Mouse (Mus musculus) MEL (cell line): ENCODE data around the gene Tle4. TPM values are rescaled to one million over a fixed set of nuclear protein-coding genes. Genes with fewer than 3 reads are reported as not detected.

Source experiments
- DNase-seq: peaks from one replicate; pipeline ENCODE4 v3.0.0; 2011; ENCODE audit warnings: low read depth, low spot score
- H3K27ac ChIP-seq: 2 replicates; pipeline ENCODE4 v1.5.1; 2012; ENCODE audit warnings: low read depth, mild to moderate bottlenecking, control low read depth, low read length, moderate library complexity; ENCODE audit not compliant: control insufficient read depth
- H3K27me3 ChIP-seq, 2 experiments: fragments of 150-350 bp in 1 of 2; sonication (generic) in 1 of 2; 2 replicates each; pipeline ENCODE4 v1.6.1; 2012; ENCODE audit warnings: low read length in 2 of 2, mild to moderate bottlenecking in 2 of 2, improper control_type of control experiment in 1 of 2, moderate library complexity in 1 of 2; ENCODE audit not compliant: insufficient read depth in 2 of 2, control insufficient read depth in 1 of 2
- H3K36me3 ChIP-seq, 2 experiments: 2 replicates each; pipeline ENCODE4 v1.6.1; 2012 to 2014; ENCODE audit warnings: low read length in 2 of 2, improper control_type of control experiment in 1 of 2, inconsistent platforms in 1 of 2, mild to moderate bottlenecking in 1 of 2; ENCODE audit not compliant: insufficient read depth in 2 of 2, control insufficient read depth in 1 of 2
- H3K4me1 ChIP-seq, 2 experiments: fragments of 150-350 bp in 1 of 2; sonication (generic) in 1 of 2; 2 replicates each; pipeline ENCODE4 v1.6.1; 2012; ENCODE audit warnings: low read length in 2 of 2, improper control_type of control experiment in 1 of 2, mild to moderate bottlenecking in 1 of 2; ENCODE audit not compliant: insufficient read depth in 2 of 2, control insufficient read depth in 1 of 2
- H3K4me3 ChIP-seq, 2 experiments: fragments of 150-350 bp in 1 of 2; sonication (generic) in 1 of 2; 2 replicates each; pipeline ENCODE4 v1.5.1; 2012; ENCODE audit warnings: low read depth in 2 of 2, low read length in 2 of 2, mild to moderate bottlenecking in 2 of 2, moderate library complexity in 2 of 2, control low read depth in 1 of 2, improper control_type of control experiment in 1 of 2; ENCODE audit not compliant: control insufficient read depth in 1 of 2, insufficient read depth in 1 of 2
- H3K79me2 ChIP-seq: 2 replicates; pipeline ENCODE4 v1.6.1; 2012; ENCODE audit warnings: mild to moderate bottlenecking, low read length, moderate library complexity; ENCODE audit not compliant: control insufficient read depth, poor library complexity, insufficient read depth
- H3K9ac ChIP-seq: 2 replicates; pipeline ENCODE4 v1.6.1; 2012; ENCODE audit warnings: low read depth, mild to moderate bottlenecking, control low read depth, low read length, moderate library complexity; ENCODE audit not compliant: control insufficient read depth, poor library complexity, severe bottlenecking
- H3K9me3 ChIP-seq: fragments of 150-350 bp; sonication (generic); replicated peaks from 2 replicates; pipeline ENCODE4 v1.6.1; 2012; ENCODE audit warnings: mild to moderate bottlenecking, low read length, improper control_type of control experiment, moderate library complexity; ENCODE audit not compliant: insufficient read depth
- CTCF ChIP-seq, 3 experiments: IDR thresholded peaks in 2 of 3; conservative IDR thresholded peaks in 1 of 3; 2 replicates each; pipeline ENCODE4 v1.5.1; 2011 to 2012; ENCODE audit warnings: low read length in 3 of 3, low read depth in 2 of 3, mild to moderate bottlenecking in 2 of 3, improper control_type of control experiment in 1 of 3, inconsistent platforms in 1 of 3, mixed read lengths in 1 of 3, moderate library complexity in 1 of 3; ENCODE audit not compliant: control insufficient read depth in 1 of 3, insufficient read depth in 1 of 3, poor library complexity in 1 of 3, severe bottlenecking in 1 of 3
- ELF1 ChIP-seq: IDR thresholded peaks from 2 replicates; pipeline ENCODE4 v1.6.1; 2014; ENCODE audit warnings: low read depth, mild to moderate bottlenecking, inconsistent platforms, low read length, improper control_type of control experiment, moderate library complexity
- EP300 ChIP-seq, 2 experiments: IDR thresholded peaks; 2 replicates each; pipeline ENCODE4 v1.6.1; 2011; ENCODE audit warnings: improper control_type of control experiment in 2 of 2, low read length in 2 of 2, low read depth in 1 of 2, mild to moderate bottlenecking in 1 of 2
- GABPA ChIP-seq: IDR thresholded peaks from 2 replicates; pipeline ENCODE4 v1.6.1; 2012; ENCODE audit warnings: low read depth, mild to moderate bottlenecking, inconsistent platforms, low read length, improper control_type of control experiment, moderate library complexity
- GATA1 ChIP-seq: IDR thresholded peaks from 2 replicates; pipeline ENCODE4 v1.6.1; 2011; ENCODE audit warnings: low read depth, low read length, improper control_type of control experiment
- HCFC1 ChIP-seq: IDR thresholded peaks from 2 replicates; pipeline ENCODE4 v1.6.1; 2012; ENCODE audit warnings: low read depth, mild to moderate bottlenecking, inconsistent platforms, low read length, improper control_type of control experiment, moderate library complexity
- JUND ChIP-seq: IDR thresholded peaks from 2 replicates; pipeline ENCODE4 v1.6.1; 2011; ENCODE audit warnings: low read depth, mild to moderate bottlenecking, improper control_type of control experiment, low read length
- KAT2A ChIP-seq: conservative IDR thresholded peaks from 2 replicates; pipeline ENCODE4 v1.6.1; 2012; ENCODE audit warnings: low read depth, low read length, improper control_type of control experiment, inconsistent platforms
- MAX ChIP-seq: IDR thresholded peaks from 2 replicates; pipeline ENCODE4 v1.6.1; 2011; ENCODE audit warnings: low read length, improper control_type of control experiment
- MAZ ChIP-seq: IDR thresholded peaks from 2 replicates; pipeline ENCODE4 v1.6.1; 2012; ENCODE audit warnings: low read depth, mild to moderate bottlenecking, inconsistent platforms, low read length, improper control_type of control experiment
- MEF2A ChIP-seq: IDR thresholded peaks from 2 replicates; pipeline ENCODE4 v1.6.1; 2014; ENCODE audit warnings: low read depth, mild to moderate bottlenecking, inconsistent platforms, low read length, improper control_type of control experiment; ENCODE audit not compliant: poor library complexity, insufficient replicate concordance, severe bottlenecking; ENCODE audit errors: extremely low read depth
- MXI1 ChIP-seq: IDR thresholded peaks from 2 replicates; pipeline ENCODE4 v1.6.1; 2011; ENCODE audit warnings: mild to moderate bottlenecking, low read depth, low read length, improper control_type of control experiment
- MYB ChIP-seq: IDR thresholded peaks from 2 replicates; pipeline ENCODE4 v1.6.1; 2011; ENCODE audit warnings: mild to moderate bottlenecking, low read depth, low read length, improper control_type of control experiment
- MYC ChIP-seq: IDR thresholded peaks from 2 replicates; pipeline ENCODE4 v1.6.1; 2011; ENCODE audit warnings: low read depth, mild to moderate bottlenecking, low read length, improper control_type of control experiment, moderate library complexity
- NELFE ChIP-seq: IDR thresholded peaks from 2 replicates; pipeline ENCODE4 v1.6.1; 2011; ENCODE audit warnings: low read depth, low read length, improper control_type of control experiment
- POLR2AphosphoS2 ChIP-seq: IDR thresholded peaks from 2 replicates; pipeline ENCODE4 v1.6.1; 2011; ENCODE audit warnings: low read length, improper control_type of control experiment
- RAD21 ChIP-seq: IDR thresholded peaks from 2 replicates; pipeline ENCODE4 v1.6.1; 2011; ENCODE audit warnings: mild to moderate bottlenecking, low read depth, low read length, improper control_type of control experiment
- RCOR1 ChIP-seq: IDR thresholded peaks from 2 replicates; pipeline ENCODE4 v1.6.1; 2012; ENCODE audit warnings: low read depth, mild to moderate bottlenecking, inconsistent platforms, low read length, improper control_type of control experiment
- SIN3A ChIP-seq: IDR thresholded peaks from 2 replicates; pipeline ENCODE4 v1.6.1; 2012; ENCODE audit warnings: low read length, improper control_type of control experiment, inconsistent platforms
- SMC3 ChIP-seq: IDR thresholded peaks from 2 replicates; pipeline ENCODE4 v1.6.1; 2011; ENCODE audit warnings: low read depth, low read length, improper control_type of control experiment
- TBP ChIP-seq: IDR thresholded peaks from 2 replicates; pipeline ENCODE4 v1.8.0; 2011; ENCODE audit warnings: low read depth, low read length, improper control_type of control experiment
- UBTF ChIP-seq: IDR thresholded peaks from 2 replicates; pipeline ENCODE4 v1.6.1; 2012; ENCODE audit warnings: low read depth, mild to moderate bottlenecking, inconsistent platforms, low read length, improper control_type of control experiment, moderate library complexity, borderline replicate concordance; ENCODE audit not compliant: insufficient read depth
- USF1 ChIP-seq: IDR thresholded peaks from 2 replicates; pipeline ENCODE4 v1.6.1; 2014; ENCODE audit warnings: low read depth, mild to moderate bottlenecking, inconsistent platforms, low read length, improper control_type of control experiment, moderate library complexity
- USF2 ChIP-seq, 2 experiments: IDR thresholded peaks; 2 replicates each; pipeline ENCODE4 v1.6.1; 2011 to 2012; ENCODE audit warnings: improper control_type of control experiment in 2 of 2, low read length in 2 of 2, borderline replicate concordance in 1 of 2, inconsistent platforms in 1 of 2, low read depth in 1 of 2, mild to moderate bottlenecking in 1 of 2; ENCODE audit not compliant: insufficient read depth in 1 of 2
- ZC3H11A ChIP-seq: IDR thresholded peaks from 2 replicates; pipeline ENCODE4 v1.6.1; 2012; ENCODE audit warnings: low read depth, mild to moderate bottlenecking, inconsistent platforms, low read length, improper control_type of control experiment
- ZKSCAN1 ChIP-seq: IDR thresholded peaks from 2 replicates; pipeline ENCODE4 v1.6.1; 2012; ENCODE audit warnings: low read depth, mild to moderate bottlenecking, inconsistent platforms, low read length, improper control_type of control experiment, moderate library complexity
- ZMIZ1 ChIP-seq: IDR thresholded peaks from 2 replicates; pipeline ENCODE4 v1.6.1; 2012; ENCODE audit warnings: low read depth, mild to moderate bottlenecking, inconsistent platforms, low read length, improper control_type of control experiment, moderate library complexity
- polyA plus RNA-seq, 2 experiments: library from polyadenylated mRNA; stranded (reverse) in 1 of 2; unstranded in 1 of 2; fragments of >175 nt in 1 of 2; fragments of >200 nt in 1 of 2; gene quantifications; 2 replicates each; pipeline versions ENCODE4 v1.2.1 to v1.2.4; 2012; ENCODE audit warnings: low replicate concordance in 2 of 2, low read depth in 1 of 2; ENCODE audit not compliant: insufficient read length in 2 of 2, insufficient read depth in 1 of 2, missing spikeins in 1 of 2
- total RNA-seq: library from RNA; depleted of rRNA; stranded (reverse); fragments of 300-350 nt; gene quantifications from 2 replicates; pipeline ENCODE4 v1.2.3, GENCODE M21; 2012

Gene Tle4
- total and polyA plus RNA-seq, 3 experiments, result 6.0 to 42.5 (median 14.0) TPM

- Histone ChIP-seq H3K9me3 (no peaks in the 10 kb centered on the region), H3K79me2 (no peaks in the 10 kb centered on the region), H3K9ac (no peak overlapping the region), H3K36me3 (peaks cover 2 to 10% of the 10 kb centered on the region in 2 experiments), H3K27me3 (no peaks in the 10 kb centered on the region), H3K27ac (no peak overlapping the region), H3K4me1 (peaks cover 5 to 6% of the 10 kb centered on the region in 2 experiments; a peak in 3 of 4 replicates), H3K4me3 (no peak overlapping the region)
- peak; percentile 18 for DNase-seq
- TF ChIP-seq USF1, result no peak
- no peak for TF ChIP-seq MYB
- TF ChIP-seq ELF1, result no peak
- no peak for TF ChIP-seq ZMIZ1
- TF ChIP-seq USF2 (IDR thresholded peaks at IDR 0.05; ENCODE audit: borderline replicate concordance in 1 of 2, insufficient read depth in 1 of 2, low read depth in 1 of 2, low read length in 2 of 2), result no peak
- TF ChIP-seq MXI1, result no peak
- TF ChIP-seq UBTF, result no peak
- TF ChIP-seq SMC3, result no peak
- no peak for TF ChIP-seq CTCF (IDR thresholded peaks at IDR 0.05 in 2 of 3, conservative IDR thresholded peaks at IDR 0.05 in 1 of 3; ENCODE audit: control insufficient read depth in 1 of 3, insufficient read depth in 1 of 3, low read depth in 2 of 3, low read length in 3 of 3, poor library complexity in 1 of 3, severe bottlenecking in 1 of 3)
- no peak for TF ChIP-seq RCOR1
- no peak for TF ChIP-seq GATA1
- TF ChIP-seq MYC, result no peak
- no peak for TF ChIP-seq HCFC1
- TF ChIP-seq MAX, result no peak
- TF ChIP-seq POLR2AphosphoS2, result no peak
- TF ChIP-seq NELFE, result no peak
- TF ChIP-seq MAZ, result no peak
- no peak for TF ChIP-seq SIN3A
- no peak for TF ChIP-seq JUND
Observed at GRCm38 (mm10) chr19:14505885-14506548, 91.8 kb downstream of the Tle4 start.

DNA sequence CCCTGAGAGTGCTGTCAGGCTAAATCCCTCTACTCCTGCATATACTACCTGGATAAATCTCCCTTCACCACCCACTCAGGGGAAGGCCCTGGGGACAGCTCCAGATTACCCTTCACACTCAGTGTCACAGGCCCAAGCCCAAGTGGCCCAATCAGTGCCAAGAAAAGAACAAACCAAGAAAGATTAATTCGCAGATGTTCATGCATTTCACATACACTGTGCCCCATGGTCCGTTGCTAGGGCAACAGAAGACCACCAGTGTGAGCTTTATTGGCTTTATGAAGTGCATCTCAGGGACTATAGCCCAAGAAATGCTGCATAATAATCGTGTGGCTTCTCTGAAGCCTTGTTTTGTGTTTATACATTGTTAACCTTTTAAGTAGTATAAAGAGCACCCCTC is 92.5 kb downstream of the Tle4 start:
- H3K4me1 ChIP-seq, result peaks cover 5 to 6% of the 10 kb centered on the region in 2 experiments; a peak in 3 of 4 replicates
- DNase-seq, result no peak
- H3K27ac ChIP-seq, result no peak overlapping the region
- TF ChIP-seq EP300 (IDR thresholded peaks at IDR 0.05; ENCODE audit: low read depth in 1 of 2, low read length in 2 of 2) (no peak), SIN3A (no peak), MEF2A (no peak), GATA1 (no peak), MAX (no peak), ZC3H11A (no peak), RAD21 (no peak), MYB (no peak), GABPA (no peak), ELF1 (no peak), TBP (no peak), CTCF (IDR thresholded peaks at IDR 0.05 in 2 of 3, conservative IDR thresholded peaks at IDR 0.05 in 1 of 3; ENCODE audit: control insufficient read depth in 1 of 3, insufficient read depth in 1 of 3, low read depth in 2 of 3, low read length in 3 of 3, poor library complexity in 1 of 3, severe bottlenecking in 1 of 3) (no peak), JUND (no peak), KAT2A (no peak), RCOR1 (no peak), USF1 (no peak), MYC (no peak), ZKSCAN1 (no peak), MAZ (no peak)
- TF ChIP-seq, all 39 proteins: peak for 0
- Histone ChIP-seq H3K27me3 (no peaks in the 10 kb centered on the region), H3K36me3 (peaks cover 2 to 10% of the 10 kb centered on the region in 2 experiments), H3K9ac (no peak overlapping the region), H3K79me2 (no peaks in the 10 kb centered on the region), H3K9me3 (no peaks in the 10 kb centered on the region), H3K4me3 (no peak overlapping the region)
